Mouse (Mus musculus) midbrain, embryonic 10.5 days (tissue): ENCODE measurements around the gene Dennd5b. TPM values are rescaled to one million over a fixed set of nuclear protein-coding genes. Genes with fewer than 3 reads are reported as not detected.
"Not testable (repeated sequence)": the region's sequence is repeated elsewhere in the genome, so short reads cannot be mapped to it uniquely, and the experiment has no call there.

Experiments
- DNase-seq: peaks from one replicate; pipeline ENCODE4 v3.0.0-alpha.2; 2017; ENCODE audit warnings: low spot score
- H3K27ac ChIP-seq: fragments of 300-500 bp; sonication (generic); replicated peaks from 2 replicates; pipeline ENCODE4 v1.5.1; 2016; ENCODE audit warnings: mild to moderate bottlenecking
- H3K27me3 ChIP-seq: fragments of 300-500 bp; sonication (generic); 2 replicates; pipeline ENCODE4 v1.6.1; 2016; ENCODE audit warnings: low read depth, mild to moderate bottlenecking; ENCODE audit not compliant: poor library complexity, severe bottlenecking
- H3K36me3 ChIP-seq: fragments of 300-500 bp; sonication (generic); 2 replicates; pipeline ENCODE4 v1.6.1; 2016; ENCODE audit warnings: mild to moderate bottlenecking, moderate library complexity
- H3K4me1 ChIP-seq: fragments of 300-500 bp; sonication (generic); 2 replicates; pipeline ENCODE4 v1.6.1; 2016
- H3K4me3 ChIP-seq: fragments of 300-500 bp; sonication (generic); 2 replicates; pipeline ENCODE4 v1.5.1; 2016; ENCODE audit warnings: mild to moderate bottlenecking, moderate library complexity
- H3K9me3 ChIP-seq: fragments of 300-500 bp; sonication (generic); replicated peaks from 2 replicates; pipeline ENCODE4 v1.6.1; 2016; ENCODE audit warnings: mild to moderate bottlenecking
- WGBS: fragments of 180-500 bp; shearing (Covaris S2); methylation state at CpG from one replicate; pipeline ENCODE4 v1.1.7; 2016; 5-methylcytosine and 5-hydroxymethylcytosine counted together
- polyA plus RNA-seq: library from polyadenylated mRNA; unstranded; fragments of >200 nt; fragmentation: Nextera tagmentation; extraction: Ambion mirVana; gene quantifications from 2 replicates; pipeline ENCODE4 v1.2.1, GENCODE M21; 2016

The Dennd5b gene
- polyA plus RNA-seq, 1 experiment from 2014 or later: 11.9 TPM

DNA sequence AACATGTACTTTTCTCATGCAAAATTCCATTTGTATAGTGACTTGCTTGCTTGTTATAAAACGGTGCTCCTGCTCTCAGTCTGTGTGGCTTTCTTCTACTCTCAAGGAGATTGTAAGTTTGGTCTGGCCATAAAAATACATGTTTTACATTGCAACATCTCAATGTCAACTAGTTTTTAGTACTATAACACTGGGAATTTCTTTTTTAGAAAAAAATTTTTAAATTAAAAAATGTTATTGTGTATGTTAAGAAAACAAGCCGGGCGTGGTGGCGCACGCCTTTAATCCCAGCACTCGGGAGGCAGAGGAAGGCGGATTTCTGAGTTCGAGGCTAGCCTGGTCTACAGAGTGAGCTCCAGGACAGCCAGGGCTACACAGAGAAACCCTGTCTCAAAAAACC is 28.4 kb upstream of the Dennd5b start, which contains the start of gene Gm10203:
Gene Gm10203 (plus strand): TSS at position 301 of the 400 bp plus-strand sequence.
- WGBS: 81% methylated on average over 8 of the region's 8 CpGs
- not testable (repeated sequence) for H3K4me3 ChIP-seq, H3K27ac ChIP-seq, H3K27me3 ChIP-seq, H3K36me3 ChIP-seq, H3K9me3 ChIP-seq, DNase-seq
- H3K4me1 ChIP-seq: peaks cover 29% of the 10 kb centered on the region

GRCm38 (mm10) chr6:149126675-149127074 is 25.2 kb upstream of the Dennd5b start:
- Histone ChIP-seq H3K4me3 (no peak overlapping the region), H3K27ac (no peak overlapping the region), H3K27me3 (no peaks in the 10 kb centered on the region), H3K36me3 (no peaks in the 10 kb centered on the region), H3K9me3 (no peaks in the 10 kb centered on the region), H3K4me1 (peaks cover 17% of the 10 kb centered on the region)
- DNase-seq: peak; percentile 20
- 64% methylated on average over 4 of the region's 4 CpGs for WGBS

GRCm38 (mm10) chr6:149123042-149123441 is 21.6 kb upstream of the Dennd5b start:
- 79% methylated on average over 3 of the region's 3 CpGs for WGBS
- DNase-seq: no peak
- H3K4me1 ChIP-seq: peaks cover 6% of the 10 kb centered on the region; the same call in 1 of the 2 replicates
- H3K36me3 ChIP-seq: no peaks in the 10 kb centered on the region
- H3K9me3 ChIP-seq: no peaks in the 10 kb centered on the region
- no peak overlapping the region for H3K4me3 ChIP-seq
- no peak overlapping the region for H3K27ac ChIP-seq
- H3K27me3 ChIP-seq: no peaks in the 10 kb centered on the region

DNA sequence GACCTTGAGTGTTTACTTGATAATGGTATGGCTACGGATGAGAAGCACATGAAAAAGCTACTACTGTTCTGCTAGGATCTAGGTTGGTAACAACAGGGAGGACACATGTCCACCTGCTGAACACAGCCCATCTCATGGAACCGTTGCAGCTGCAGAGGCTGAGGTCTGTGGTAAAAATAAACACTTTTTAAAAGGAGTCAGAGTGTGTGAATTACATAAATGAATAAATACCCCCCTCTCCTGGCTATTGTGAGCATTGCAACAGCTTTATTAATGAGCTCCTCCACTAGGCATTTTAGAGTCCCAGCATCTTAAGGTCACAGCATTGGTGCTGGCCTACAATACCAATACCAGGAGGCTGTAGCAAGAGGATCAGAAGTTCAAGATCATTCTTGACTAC is 18.4 kb upstream of the Dennd5b start:
- 43% methylated on average over 2 of the region's 2 CpGs for WGBS
- Histone ChIP-seq H3K27me3 (no peaks in the 10 kb centered on the region), H3K9me3 (no peaks in the 10 kb centered on the region), H3K36me3 (no peaks in the 10 kb centered on the region), H3K4me1 (peaks cover 6% of the 10 kb centered on the region; the same call in 1 of the 2 replicates), H3K4me3 (no peak overlapping the region), H3K27ac (no peak overlapping the region)
- DNase-seq: peak; percentile 19

GRCm38 (mm10) chr6:149118935-149119334 is 17.5 kb upstream of the Dennd5b start:
- WGBS: 67% methylated on average over 2 of the region's 2 CpGs
- Histone ChIP-seq H3K27me3 (no peaks in the 10 kb centered on the region), H3K36me3 (no peaks in the 10 kb centered on the region), H3K4me3 (no peak overlapping the region), H3K4me1 (peaks cover 6% of the 10 kb centered on the region; the same call in 1 of the 2 replicates), H3K9me3 (no peaks in the 10 kb centered on the region), H3K27ac (no peak overlapping the region)
- no peak for DNase-seq

GRCm38 (mm10) chr6:149116992-149117391 is 15.5 kb upstream of the Dennd5b start:
- Histone ChIP-seq H3K4me3 (no peak overlapping the region), H3K27ac (no peak overlapping the region), H3K4me1 (0 out of 2 replicates have a peak, but pooled peaks cover 3% of the 10 kb centered on the region), H3K36me3 (no peaks in the 10 kb centered on the region), H3K27me3 (no peaks in the 10 kb centered on the region), H3K9me3 (no peaks in the 10 kb centered on the region)
- no peak for DNase-seq

GRCm38 (mm10) chr6:149108909-149109308 is 7.4 kb upstream of the Dennd5b start:
- no peaks in the 10 kb centered on the region for H3K36me3 ChIP-seq
- no peak overlapping the region for H3K4me3 ChIP-seq
- no peak overlapping the region for H3K27ac ChIP-seq
- H3K27me3 ChIP-seq: no peaks in the 10 kb centered on the region
- no peak for DNase-seq
- H3K9me3 ChIP-seq: no peaks in the 10 kb centered on the region
- H3K4me1 ChIP-seq: no peaks in the 10 kb centered on the region
- WGBS: 83% methylated on average over 2 of the region's 2 CpGs

DNA sequence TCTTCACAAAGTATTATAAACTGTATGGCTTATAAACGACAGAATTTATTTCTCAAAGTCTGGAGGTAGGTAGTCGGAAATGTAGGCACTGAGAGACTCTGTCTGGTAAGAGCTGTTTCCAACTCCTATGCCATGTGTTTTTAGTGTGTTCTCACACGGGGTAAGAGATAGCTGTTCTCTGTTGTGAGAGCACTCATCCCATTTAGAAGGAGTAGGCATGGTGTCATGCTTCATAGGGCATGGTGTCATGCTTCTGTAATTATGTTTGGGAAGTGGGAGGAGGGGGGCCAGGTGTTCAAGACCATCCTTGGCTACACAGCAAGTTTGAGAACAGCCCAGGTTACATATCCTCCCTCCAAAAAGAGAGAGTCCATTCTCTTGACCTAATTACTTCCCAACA is 6.1 kb upstream of the Dennd5b start:
- Histone ChIP-seq H3K27ac (no peak overlapping the region), H3K4me3 (no peak overlapping the region), H3K27me3 (0 out of 2 replicates have a peak, but pooled peaks cover 1% of the 10 kb centered on the region), H3K36me3 (no peaks in the 10 kb centered on the region), H3K9me3 (no peaks in the 10 kb centered on the region), H3K4me1 (no peaks in the 10 kb centered on the region)
- WGBS: 76% methylated on average over 3 of the region's 3 CpGs
- DNase-seq: no peak

- no peak overlapping the region for H3K4me3 ChIP-seq
- no peak overlapping the region for H3K27ac ChIP-seq
- no peaks in the 10 kb centered on the region for H3K9me3 ChIP-seq
- H3K4me1 ChIP-seq: peaks cover 18% of the 10 kb centered on the region
- 0 out of 2 replicates have a peak, but pooled peaks cover 4% of the 10 kb centered on the region for H3K27me3 ChIP-seq
- WGBS: 92% methylated on average over 1 of the region's 1 CpGs
- no peak for DNase-seq
- H3K36me3 ChIP-seq: no peaks in the 10 kb centered on the region
These were observed 2.0 kb upstream of the Dennd5b start for GRCm38 (mm10) chr6:149103451-149103850.

- WGBS: 15% methylated on average over 7 of the region's 7 CpGs
- H3K36me3 ChIP-seq: 0 out of 2 replicates have a peak, but pooled peaks cover 4% of the 10 kb centered on the region
- no peak for DNase-seq
- peak overlapping the region; percentile 91 for H3K4me3 ChIP-seq
- peak overlapping the region; percentile 97 for H3K27ac ChIP-seq
- H3K9me3 ChIP-seq: no peaks in the 10 kb centered on the region
- H3K4me1 ChIP-seq: peaks cover 18% of the 10 kb centered on the region
- 0 out of 2 replicates have a peak, but pooled peaks cover 4% of the 10 kb centered on the region for H3K27me3 ChIP-seq
These were observed 413 bp upstream of the Dennd5b start for GRCm38 (mm10) chr6:149101943-149102243.

DNA sequence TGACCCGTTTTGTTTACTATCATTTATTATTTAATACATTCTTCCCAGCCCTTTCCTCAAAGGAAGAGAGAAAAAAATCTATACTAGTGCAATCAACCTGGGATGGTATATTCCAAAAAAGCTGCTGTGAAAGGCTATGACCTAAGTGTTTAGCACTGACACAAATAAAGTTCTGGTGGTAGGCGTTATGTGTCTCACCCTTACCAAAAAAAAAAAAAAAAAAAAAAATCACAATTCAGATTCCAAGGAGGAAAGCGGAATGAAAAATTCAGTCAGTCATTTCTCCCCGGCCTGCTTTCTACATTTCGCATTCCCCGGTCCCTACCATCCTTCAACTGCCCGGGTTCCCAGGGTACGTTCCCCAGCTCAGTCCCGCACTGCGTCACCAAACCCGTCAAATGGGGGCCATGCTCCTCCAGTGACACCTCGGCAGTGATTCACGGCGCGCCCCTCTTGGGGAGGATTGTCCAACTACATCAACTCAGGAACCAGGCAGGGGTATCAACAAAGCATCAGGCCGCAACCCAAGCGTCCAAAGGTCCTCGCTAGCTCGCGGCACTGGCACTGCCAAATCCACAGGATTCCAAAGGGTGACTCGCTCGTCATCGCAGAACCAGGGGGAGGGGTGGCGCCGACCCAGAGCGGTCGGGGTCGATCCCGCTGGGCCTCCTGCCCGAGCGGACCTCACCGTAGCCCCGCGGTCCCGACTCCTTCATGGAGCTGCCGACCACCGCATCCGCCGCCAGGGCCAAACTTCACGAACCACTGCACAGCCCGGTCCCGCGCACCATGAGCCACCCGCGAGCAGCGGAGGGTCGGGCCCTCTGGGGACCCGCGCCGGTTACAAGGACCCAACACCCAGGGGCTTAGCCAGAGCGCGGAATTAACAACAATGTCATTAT is 1.1 kb downstream of the Dennd5b start:
- peak overlapping the region; percentile 91 for H3K4me3 ChIP-seq
- 0 out of 2 replicates have a peak, but pooled peaks cover 4% of the 10 kb centered on the region for H3K36me3 ChIP-seq
- H3K27me3 ChIP-seq: 0 out of 2 replicates have a peak, but pooled peaks cover 4% of the 10 kb centered on the region
- peaks cover 18% of the 10 kb centered on the region for H3K4me1 ChIP-seq
- DNase-seq: peak; percentile 80
- peak overlapping the region; percentile 97 for H3K27ac ChIP-seq
- no peaks in the 10 kb centered on the region for H3K9me3 ChIP-seq
- WGBS: 1% methylated on average over 51 of the region's 52 CpGs

GRCm38 (mm10) chr6:149098993-149099392 is 2.5 kb downstream of the Dennd5b start:
- Histone ChIP-seq H3K36me3 (0 out of 2 replicates have a peak, but pooled peaks cover 4% of the 10 kb centered on the region), H3K4me1 (peaks cover 18% of the 10 kb centered on the region), H3K27me3 (0 out of 2 replicates have a peak, but pooled peaks cover 4% of the 10 kb centered on the region), H3K27ac (no peak overlapping the region), H3K4me3 (peak overlapping the region; percentile 91; the same call in 1 of the 2 replicates), H3K9me3 (no peaks in the 10 kb centered on the region)
- DNase-seq: no peak

DNA sequence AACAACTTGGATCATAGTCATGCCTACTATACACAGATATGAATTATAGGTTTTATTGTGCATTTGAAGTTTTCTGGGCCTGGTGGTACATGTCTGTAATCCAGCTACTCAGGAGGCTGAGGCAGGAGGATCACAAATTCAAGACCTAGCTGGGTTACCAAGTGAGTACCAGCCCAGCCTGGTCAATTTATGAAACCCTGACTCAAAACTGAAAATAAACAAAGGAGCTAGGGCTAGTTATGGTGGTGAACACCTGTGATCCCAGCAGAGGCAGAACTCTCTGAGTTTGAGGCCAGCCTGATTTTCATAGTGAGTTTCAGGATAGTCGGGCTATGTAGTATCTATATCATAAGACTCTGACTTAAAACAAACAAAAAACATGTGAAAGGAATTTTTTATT is 4.2 kb downstream of the Dennd5b start:
- no peak for DNase-seq
- Histone ChIP-seq H3K4me1 (peaks cover 18% of the 10 kb centered on the region), H3K27ac (no peak overlapping the region), H3K36me3 (0 out of 2 replicates have a peak, but pooled peaks cover 4% of the 10 kb centered on the region), H3K9me3 (no peaks in the 10 kb centered on the region), H3K4me3 (no peak overlapping the region), H3K27me3 (0 out of 2 replicates have a peak, but pooled peaks cover under 1% of the 10 kb centered on the region)
- 88% methylated on average over 1 of the region's 1 CpGs for WGBS
